Mouse (Mus musculus) heart, embryonic 13.5 days (tissue): ENCODE results near the gene Cand2. TPM values are rescaled to one million over a fixed set of nuclear protein-coding genes. Genes with fewer than 3 reads are reported as not detected.
A peak's percentile ranks its signal among the peaks of the same experiment; 100 is the strongest.

Experiments
- ATAC-seq: fragments of 200-750 bp; cut with Nextera tagmentation; 2 replicates; pipeline ENCODE4 v1.8.0; 2017; ENCODE audit warnings: moderate TSS enrichment; ENCODE audit not compliant: insufficient number of reproducible peaks, low FRiP score, low TSS enrichment; ENCODE audit errors: extremely low read depth
- H3K27ac ChIP-seq: fragments of 300-500 bp; sonication (generic); replicated peaks from 2 replicates; pipeline ENCODE4 v1.5.1; 2015; ENCODE audit warnings: moderate library complexity, mild to moderate bottlenecking, inconsistent platforms
- H3K27me3 ChIP-seq: fragments of 300-500 bp; sonication (generic); replicated peaks from 2 replicates; pipeline ENCODE4 v1.6.1; 2015; ENCODE audit warnings: mild to moderate bottlenecking, inconsistent platforms
- H3K36me3 ChIP-seq: fragments of 300-500 bp; sonication (generic); 2 replicates; pipeline ENCODE4 v1.6.1; 2015; ENCODE audit warnings: mild to moderate bottlenecking, inconsistent platforms
- H3K4me1 ChIP-seq: fragments of 300-500 bp; sonication (generic); 2 replicates; pipeline ENCODE4 v1.6.1; 2015; ENCODE audit warnings: inconsistent platforms
- H3K4me2 ChIP-seq: fragments of 300-500 bp; sonication (generic); 2 replicates; pipeline ENCODE4 v1.6.1; 2015; ENCODE audit warnings: inconsistent platforms, mild to moderate bottlenecking, moderate library complexity
- H3K4me3 ChIP-seq: fragments of 300-500 bp; sonication (generic); 2 replicates; pipeline ENCODE4 v1.5.1; 2015; ENCODE audit warnings: moderate library complexity, mild to moderate bottlenecking, inconsistent platforms
- H3K9ac ChIP-seq: fragments of 300-500 bp; sonication (generic); 2 replicates; pipeline ENCODE4 v1.6.1; 2015; ENCODE audit warnings: inconsistent platforms, mild to moderate bottlenecking, moderate library complexity
- H3K9me3 ChIP-seq: fragments of 300-500 bp; sonication (generic); 2 replicates; pipeline ENCODE4 v1.6.1; 2016; ENCODE audit warnings: inconsistent platforms
- WGBS: fragments of 180-500 bp; shearing (Covaris S2); methylation state at CpG from one replicate; pipeline ENCODE4 v1.1.7; 2015; ENCODE audit warnings: mixed read lengths; 5-methylcytosine and 5-hydroxymethylcytosine counted together
- polyA plus RNA-seq: library from polyadenylated mRNA; unstranded; fragments of >200 nt; fragmentation: Nextera tagmentation; extraction: Ambion mirVana; gene quantifications from 2 replicates; pipeline ENCODE4 v1.2.1, GENCODE M21; 2015

The Cand2 gene
- polyA plus RNA-seq, 1 experiment from 2014 or later = 52.5 TPM

- no peak overlapping the region for H3K4me2 ChIP-seq
- H3K27me3 ChIP-seq = no peaks in the 10 kb centered on the region
- no peaks in the 10 kb centered on the region for H3K36me3 ChIP-seq
- no peak for ATAC-seq
- H3K4me3 ChIP-seq = no peak overlapping the region
- H3K4me1 ChIP-seq = peaks cover 58% of the 10 kb centered on the region
- 39% methylated on average over 5 of the region's 5 CpGs for WGBS
- no peaks in the 10 kb centered on the region for H3K9me3 ChIP-seq
- no peak overlapping the region for H3K9ac ChIP-seq
- no peak overlapping the region; the same call in 1 of the 2 replicates for H3K27ac ChIP-seq
Measured at GRCm38 (mm10) chr6:115759461-115759860, 14.9 kb upstream of the Cand2 start.

GRCm38 (mm10) chr6:115760137-115760536 is 14.2 kb upstream of the Cand2 start:
- Histone ChIP-seq H3K4me2 (no peak overlapping the region), H3K27ac (no peak overlapping the region), H3K4me1 (peaks cover 60% of the 10 kb centered on the region), H3K9ac (no peak overlapping the region), H3K9me3 (no peaks in the 10 kb centered on the region), H3K27me3 (no peaks in the 10 kb centered on the region), H3K4me3 (no peak overlapping the region), H3K36me3 (no peaks in the 10 kb centered on the region)
- no peak for ATAC-seq
- 85% methylated on average over 4 of the region's 4 CpGs for WGBS

GRCm38 (mm10) chr6:115760982-115761381 is 13.4 kb upstream of the Cand2 start:
- Histone ChIP-seq H3K4me1 (peaks cover 52% of the 10 kb centered on the region), H3K9ac (no peak overlapping the region), H3K9me3 (no peaks in the 10 kb centered on the region), H3K27me3 (no peaks in the 10 kb centered on the region), H3K27ac (peak overlapping the region; percentile 77), H3K4me2 (no peak overlapping the region), H3K4me3 (no peak overlapping the region), H3K36me3 (no peaks in the 10 kb centered on the region)
- ATAC-seq = no peak
- WGBS = 35% methylated on average over 4 of the region's 4 CpGs

- no peak for ATAC-seq
- WGBS = 5% methylated on average over 9 of the region's 9 CpGs
- Histone ChIP-seq H3K4me3 (0 out of 2 replicates have a peak within 1 kb of the TSS, but pooled peaks have one; percentile 8), H3K9ac (peak within 1 kb of the TSS; percentile 53), H3K27ac (peak within 1 kb of the TSS; percentile 77), H3K4me1 (peaks cover 52% of the 10 kb centered on the region), H3K27me3 (no peaks in the 10 kb centered on the region), H3K4me2 (peak within 1 kb of the TSS; percentile 40), H3K36me3 (no peaks in the 10 kb centered on the region), H3K9me3 (no peaks in the 10 kb centered on the region)
Measured at GRCm38 (mm10) chr6:115761995-115762756, 12.2 kb upstream of the Cand2 start, which contains the start of gene Tmem40. TSS of gene Tmem40 (minus strand) at chr6:115762410.

- WGBS = 12% methylated on average over 7 of the region's 7 CpGs
- H3K9ac ChIP-seq = peak overlapping the region; percentile 61
Measured at GRCm38 (mm10) chr6:115764179-115764578, 10.2 kb upstream of the Cand2 start.

GRCm38 (mm10) chr6:115767357-115767756 is 7.0 kb upstream of the Cand2 start:
- ATAC-seq = no peak
- Histone ChIP-seq H3K9me3 (peaks cover under 1% of the 10 kb centered on the region; the same call in 1 of the 2 replicates), H3K4me3 (no peak overlapping the region), H3K27me3 (no peaks in the 10 kb centered on the region), H3K27ac (peak overlapping the region; percentile 40; the same call in 1 of the 2 replicates), H3K36me3 (no peaks in the 10 kb centered on the region), H3K4me1 (peaks cover 36% of the 10 kb centered on the region), H3K9ac (no peak overlapping the region), H3K4me2 (no peak overlapping the region)
- WGBS = 51% methylated on average over 9 of the region's 9 CpGs

More at GRCm38 (mm10) chr6:115764179-115764578, 10.2 kb upstream of the Cand2 start:
- Histone ChIP-seq H3K27ac (peak overlapping the region; percentile 95), H3K36me3 (no peaks in the 10 kb centered on the region), H3K4me3 (peak overlapping the region; percentile 25), H3K4me1 (peaks cover 53% of the 10 kb centered on the region), H3K27me3 (no peaks in the 10 kb centered on the region), H3K4me2 (peak overlapping the region; percentile 56), H3K9me3 (no peaks in the 10 kb centered on the region)
- peak; percentile 77 for ATAC-seq

- peak overlapping the region; percentile 62 for H3K27ac ChIP-seq
- H3K9ac ChIP-seq = no peak overlapping the region
- peaks cover 30% of the 10 kb centered on the region for H3K4me1 ChIP-seq
- no peaks in the 10 kb centered on the region for H3K27me3 ChIP-seq
- H3K9me3 ChIP-seq = peaks cover 3% of the 10 kb centered on the region; the same call in 1 of the 2 replicates
- H3K36me3 ChIP-seq = no peaks in the 10 kb centered on the region
- no peak for ATAC-seq
- H3K4me2 ChIP-seq = no peak overlapping the region
- H3K4me3 ChIP-seq = no peak overlapping the region
- whole genome bisulfite sequencing = 42% methylated on average over 4 of the region's 4 CpGs
Measured at GRCm38 (mm10) chr6:115768207-115768606, 6.1 kb upstream of the Cand2 start.

GRCm38 (mm10) chr6:115770059-115770670 is 4.2 kb upstream of the Cand2 start:
- H3K9me3 ChIP-seq = peaks cover 3% of the 10 kb centered on the region; the same call in 1 of the 2 replicates
- no peak overlapping the region for H3K4me2 ChIP-seq
- WGBS = 82% methylated on average over 20 of the region's 20 CpGs
- no peak overlapping the region for H3K27ac ChIP-seq
- no peak overlapping the region for H3K4me3 ChIP-seq
- ATAC-seq = no peak
- H3K4me1 ChIP-seq = peaks cover 22% of the 10 kb centered on the region
- H3K9ac ChIP-seq = no peak overlapping the region
- H3K36me3 ChIP-seq = no peaks in the 10 kb centered on the region
- no peaks in the 10 kb centered on the region for H3K27me3 ChIP-seq

GRCm38 (mm10) chr6:115770852-115771251 is 3.5 kb upstream of the Cand2 start:
- H3K36me3 ChIP-seq = no peaks in the 10 kb centered on the region
- H3K4me1 ChIP-seq = peaks cover 29% of the 10 kb centered on the region
- no peaks in the 10 kb centered on the region for H3K27me3 ChIP-seq
- no peak overlapping the region for H3K9ac ChIP-seq
- no peak for ATAC-seq
- no peak overlapping the region for H3K4me2 ChIP-seq
- H3K4me3 ChIP-seq = no peak overlapping the region
- H3K9me3 ChIP-seq = peaks cover 3% of the 10 kb centered on the region; the same call in 1 of the 2 replicates
- WGBS = 63% methylated on average over 4 of the region's 4 CpGs
- 0 out of 2 replicates have a peak overlapping the region, but pooled peaks have one; percentile 7 for H3K27ac ChIP-seq

GRCm38 (mm10) chr6:115772201-115772600 is 2.1 kb upstream of the Cand2 start:
- Histone ChIP-seq H3K4me1 (peaks cover 41% of the 10 kb centered on the region), H3K27ac (no peak overlapping the region), H3K9ac (no peak overlapping the region), H3K27me3 (no peaks in the 10 kb centered on the region), H3K4me2 (no peak overlapping the region), H3K9me3 (peaks cover 3% of the 10 kb centered on the region; the same call in 1 of the 2 replicates), H3K4me3 (no peak overlapping the region), H3K36me3 (peaks cover 3% of the 10 kb centered on the region; the same call in 1 of the 2 replicates)
- ATAC-seq = no peak
- 66% methylated on average over 6 of the region's 6 CpGs for WGBS

GRCm38 (mm10) chr6:115772604-115773003 is 1.7 kb upstream of the Cand2 start:
- Histone ChIP-seq H3K4me2 (no peak overlapping the region), H3K9ac (no peak overlapping the region), H3K27ac (no peak overlapping the region), H3K36me3 (peaks cover 6% of the 10 kb centered on the region), H3K4me3 (no peak overlapping the region), H3K9me3 (peaks cover 3% of the 10 kb centered on the region; the same call in 1 of the 2 replicates), H3K4me1 (peaks cover 40% of the 10 kb centered on the region), H3K27me3 (no peaks in the 10 kb centered on the region)
- ATAC-seq = no peak
- WGBS = no CpG with 5 or more reads among the region's 1 CpGs
